Mouse (Mus musculus) heart, adult 2 months (tissue): ENCODE data around the gene Slc28a3.

Experiments used
- CTCF ChIP-seq: fragments of 200-600 bp; IDR thresholded peaks from 2 replicates; pipeline ENCODE4 v1.8.1; 2022; ENCODE audit warnings: antibody characterized with exemption, mild to moderate bottlenecking, moderate library complexity
- POLR2A ChIP-seq: fragments of 200-500 bp; IDR thresholded peaks from 2 replicates; pipeline ENCODE4 v1.6.1; 2011; ENCODE audit warnings: mild to moderate bottlenecking, low read depth, low read length, control low read depth; ENCODE audit not compliant: insufficient read depth

GRCm38 (mm10) chr13:58657987-58658386 lies 47.3 kb upstream of the Slc28a3 start:
- TF ChIP-seq POLR2A = no peak
- TF ChIP-seq CTCF = no peak
